Mouse (Mus musculus) brain, embryonic 14.5 days (tissue): ENCODE results near the gene Pla2g4b. TPM values are rescaled to one million over a fixed set of nuclear protein-coding genes. Genes with fewer than 3 reads are reported as not detected.
A peak's percentile ranks its signal among the peaks of the same experiment; 100 is the strongest.

Experiments
- DNase-seq: peaks from one replicate; pipeline ENCODE4 v3.0.0-alpha.2; 2011; ENCODE audit warnings: low read depth
- CTCF ChIP-seq: fragments of 200-500 bp; IDR thresholded peaks from 2 replicates; pipeline ENCODE4 v1.5.1; 2012; ENCODE audit warnings: inconsistent platforms, mild to moderate bottlenecking, moderate library complexity, borderline replicate concordance; ENCODE audit not compliant: insufficient read depth, insufficient read length; ENCODE audit errors: extremely low read depth
- POLR2A ChIP-seq: fragments of 200-500 bp; IDR thresholded peaks from 2 replicates; pipeline ENCODE4 v1.6.1; 2012; ENCODE audit warnings: mild to moderate bottlenecking, inconsistent platforms, borderline replicate concordance; ENCODE audit not compliant: poor library complexity, insufficient read depth, insufficient read length, severe bottlenecking; ENCODE audit errors: extremely low read depth
- polyA plus RNA-seq: library from polyadenylated mRNA; depleted of rRNA; stranded (reverse); fragments of >200 nt; gene quantifications from 2 replicates; pipeline ENCODE4 v1.2.3, GENCODE M21; 2012

Pla2g4b gene
- polyA plus RNA-seq, 1 experiment = 28.7 TPM

DNA sequence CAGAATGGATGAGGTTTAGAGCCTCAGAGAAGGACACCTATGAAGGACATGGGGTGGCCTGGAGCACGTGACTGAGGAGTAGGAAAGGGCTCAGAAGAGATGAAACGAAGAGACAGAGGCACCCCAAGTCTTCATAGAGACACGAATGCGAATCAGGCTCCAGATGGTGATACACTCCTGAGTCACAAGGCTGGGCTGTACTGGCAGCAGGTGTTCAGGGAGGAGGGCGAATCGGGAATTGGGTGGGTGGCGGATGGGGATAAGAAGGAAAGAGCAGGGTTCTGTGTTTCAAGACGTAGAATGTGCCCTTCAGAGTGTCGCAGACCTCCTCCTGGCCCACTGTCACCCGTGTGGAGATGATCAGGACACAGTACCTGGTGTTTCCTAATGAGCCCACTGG is 32.0 kb downstream of the Pla2g4b start:
- TF ChIP-seq POLR2A = no peak
- TF ChIP-seq CTCF = no peak
- no peak for DNase-seq

DNA sequence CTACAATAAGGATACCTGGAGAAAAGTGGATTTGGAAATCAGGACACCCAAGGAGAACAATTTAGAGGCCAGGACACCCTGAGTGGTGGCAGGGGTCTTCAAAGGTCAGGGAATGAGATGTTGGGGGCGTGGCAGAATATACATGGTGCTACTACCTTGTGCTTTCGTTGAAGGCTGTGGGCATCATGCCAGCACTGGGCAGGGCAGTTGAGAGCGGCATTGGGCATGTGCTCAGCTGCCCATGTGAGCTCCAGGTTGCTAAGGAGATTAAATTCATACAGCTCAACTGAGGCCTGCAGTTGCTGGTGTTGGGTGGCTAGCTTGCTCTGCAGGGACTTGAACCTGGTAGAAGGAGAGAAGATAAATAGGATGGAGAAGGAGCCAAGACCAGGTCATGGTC is 33.0 kb downstream of the Pla2g4b start:
- TF ChIP-seq POLR2A (no peak), CTCF (no peak)
- DNase-seq = no peak

DNA sequence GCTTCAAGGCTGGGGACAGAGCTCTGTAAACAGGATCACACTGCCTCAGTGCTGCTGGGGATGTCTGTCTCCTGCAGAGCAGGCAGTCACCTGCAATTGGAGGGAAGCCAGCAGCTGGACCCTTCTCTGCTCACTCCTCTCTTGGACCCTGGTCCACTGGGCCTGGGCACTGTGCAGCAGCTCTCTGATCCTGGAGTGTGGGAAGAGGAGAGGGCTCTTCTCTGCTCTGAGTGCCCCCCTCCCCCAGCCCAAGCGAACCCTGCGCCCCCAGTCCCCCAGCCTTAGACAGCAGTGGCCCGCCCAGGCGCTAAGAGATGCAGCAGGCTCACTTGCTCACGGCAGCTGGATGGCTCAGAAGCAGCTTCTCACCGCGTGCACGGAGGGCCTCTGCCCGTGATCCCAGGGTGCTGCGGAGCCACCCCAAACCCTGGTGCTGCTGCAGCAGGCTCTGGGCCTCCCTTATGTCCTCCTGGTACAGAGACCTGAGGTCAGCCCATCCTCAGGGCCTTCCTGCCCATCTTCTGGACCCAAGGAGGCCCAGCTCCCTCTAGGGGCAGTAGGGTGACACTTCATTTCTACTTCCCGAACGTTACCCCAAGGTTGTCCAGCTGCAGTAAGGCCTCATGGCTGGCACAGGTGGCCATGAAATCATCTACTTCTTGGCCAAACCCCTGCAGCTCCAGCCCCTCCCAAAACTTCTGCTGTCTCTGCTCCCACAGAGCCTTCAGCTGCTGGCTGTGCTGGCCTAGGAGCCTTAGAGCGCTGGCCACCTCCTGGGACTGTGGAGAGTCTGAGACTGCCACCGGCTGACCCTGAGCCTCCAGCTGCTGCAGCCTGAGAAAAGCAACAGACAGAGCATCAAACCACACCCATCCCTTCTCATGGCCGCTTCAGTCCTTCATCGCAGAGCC is 35.6 kb downstream of the Pla2g4b start:
- peak; percentile 56 for DNase-seq
- TF ChIP-seq POLR2A = no peak
- TF ChIP-seq CTCF = peak; percentile 75

DNA sequence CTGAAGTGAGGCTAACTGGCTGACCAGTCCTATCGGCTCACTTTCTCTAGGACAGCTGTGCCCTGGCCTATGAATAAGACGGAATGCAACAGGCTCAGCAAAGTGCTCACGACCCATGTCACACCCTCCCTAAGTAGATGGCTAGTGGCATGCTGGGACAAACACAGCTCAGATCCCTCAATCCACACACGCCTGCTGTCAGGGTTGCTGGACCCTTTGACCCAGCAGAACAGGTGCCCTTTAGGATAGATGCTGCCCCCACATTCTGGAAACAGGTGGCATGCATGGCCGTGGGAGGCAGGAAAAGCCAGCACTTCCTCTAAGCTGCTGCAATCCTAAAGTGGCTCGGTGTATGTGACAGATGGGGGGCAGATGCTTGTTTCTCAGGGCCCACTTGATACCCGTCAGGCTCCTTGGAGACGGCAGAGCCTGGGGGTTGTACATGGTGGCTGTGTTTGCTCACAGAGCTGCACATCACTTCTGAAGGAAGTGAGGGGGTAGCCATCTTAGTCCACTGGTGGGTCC is 36.3 kb downstream of the Pla2g4b start:
- DNase-seq = peak; percentile 25
- TF ChIP-seq CTCF (no peak), POLR2A (no peak)

DNA sequence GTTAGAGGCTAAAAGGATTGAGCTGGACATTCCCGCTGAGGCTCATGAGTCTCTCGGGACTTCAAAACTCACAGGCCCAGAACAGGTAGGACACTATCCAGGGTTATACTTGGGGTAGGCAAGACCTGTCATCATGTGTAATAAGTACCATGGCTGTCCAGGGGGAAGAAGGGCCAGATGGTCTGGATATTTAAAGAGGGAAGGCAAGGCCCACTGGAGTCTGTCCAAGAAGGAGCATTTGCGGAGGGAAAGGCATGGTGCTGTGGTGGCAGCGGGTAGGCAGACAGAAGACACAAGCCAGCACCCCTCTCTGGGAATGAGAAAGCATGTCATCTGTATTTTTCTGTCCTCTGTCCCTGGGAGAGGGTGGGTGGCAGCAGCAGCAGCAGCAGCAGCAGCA is 40.9 kb downstream of the Pla2g4b start:
- no peak for TF ChIP-seq CTCF
- no peak for TF ChIP-seq POLR2A
- DNase-seq = no peak

DNA sequence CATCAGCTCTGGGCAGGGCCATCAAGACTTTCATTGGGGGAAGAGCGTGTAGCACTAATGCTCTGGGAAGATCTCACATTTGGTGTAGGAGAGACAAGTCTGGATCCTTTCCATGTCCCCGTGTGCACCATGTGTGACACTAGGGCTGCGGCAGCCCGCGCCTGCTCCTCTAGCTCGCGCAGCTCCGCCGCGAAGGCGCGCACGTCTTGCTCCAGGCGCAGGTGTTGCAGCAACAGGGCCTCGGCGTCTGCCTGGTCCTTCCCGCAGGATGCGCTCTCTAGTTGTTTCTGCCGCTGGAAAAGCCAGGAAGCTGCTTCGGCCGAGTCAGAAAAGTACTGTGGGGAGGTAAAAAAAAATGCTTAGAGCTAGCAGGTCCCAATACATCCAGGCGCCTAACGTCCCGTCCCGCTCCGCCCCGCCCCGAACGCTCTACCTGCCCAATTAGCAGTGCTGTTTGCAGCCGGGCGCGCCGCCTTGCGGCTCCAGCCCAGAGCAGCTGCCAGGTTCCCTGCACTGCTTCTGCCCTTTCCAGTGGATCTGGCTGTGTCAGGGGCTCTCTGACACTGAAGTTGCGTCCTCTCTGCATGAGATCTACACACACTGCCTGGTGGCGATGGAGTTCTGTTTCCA is 43.0 kb downstream of the Pla2g4b start:
- DNase-seq = peak; percentile 65
- TF ChIP-seq CTCF (peak; percentile 55), POLR2A (no peak)

DNA sequence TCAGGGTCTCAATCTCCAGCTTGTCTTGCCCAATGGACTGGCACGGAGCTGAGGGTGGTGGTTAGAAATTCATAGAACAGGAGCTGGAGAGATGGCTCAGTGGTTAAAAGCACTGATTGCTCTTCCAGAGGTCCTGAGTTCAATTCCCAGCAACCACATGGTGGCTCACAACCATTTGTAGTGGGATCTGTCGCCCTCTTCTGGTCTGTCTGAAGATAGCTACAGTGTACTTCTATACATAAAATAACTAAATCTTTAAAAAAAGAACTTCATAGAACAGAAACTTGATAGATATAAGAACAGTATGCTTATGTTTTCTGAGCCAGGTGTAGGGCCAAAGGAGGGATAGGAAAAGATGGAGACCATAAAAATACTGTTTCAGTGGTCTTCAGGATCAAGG is 49.2 kb downstream of the Pla2g4b start:
- TF ChIP-seq CTCF = no peak
- TF ChIP-seq POLR2A = no peak
- DNase-seq = no peak

DNA sequence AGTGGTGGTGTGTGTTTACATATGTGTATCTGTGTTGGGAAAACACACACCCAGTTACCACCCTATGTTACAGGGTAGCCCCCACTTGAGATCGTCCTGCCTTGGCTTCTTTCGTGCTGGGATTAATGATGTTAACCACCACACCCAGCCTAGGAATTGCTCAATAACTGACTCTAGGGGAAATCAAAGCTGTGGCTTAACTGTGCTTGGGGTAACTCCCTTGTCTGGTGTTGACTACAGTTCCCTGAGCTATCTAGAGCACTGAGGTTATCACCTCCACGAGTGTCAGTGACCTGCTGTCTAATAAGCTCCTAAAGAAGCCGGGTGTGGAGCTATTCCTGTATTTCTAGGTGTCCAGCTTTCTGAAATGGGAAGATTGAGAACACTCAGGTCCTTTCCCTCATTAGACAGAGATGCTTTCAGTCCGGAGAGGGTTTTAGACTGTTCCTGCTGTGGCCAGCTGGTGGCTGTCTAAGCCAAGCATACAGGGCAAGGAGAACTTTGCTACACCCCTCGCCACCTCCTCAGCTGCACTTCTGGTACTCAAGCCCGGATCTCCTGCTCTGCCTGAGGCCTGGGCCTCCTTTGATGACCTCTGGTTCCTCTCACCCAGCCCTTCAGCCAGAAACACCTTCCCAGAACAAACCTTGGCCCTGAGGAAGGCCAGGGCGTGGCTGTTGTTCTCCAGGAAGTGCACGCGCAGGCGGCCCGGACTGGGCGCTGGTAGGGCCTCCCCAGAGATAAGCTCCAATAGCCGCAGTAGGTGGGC is 51.6 kb downstream of the Pla2g4b start:
- DNase-seq = no peak
- peak; percentile 39; the same call in 1 of the 2 replicates for TF ChIP-seq CTCF
- TF ChIP-seq POLR2A = no peak

DNA sequence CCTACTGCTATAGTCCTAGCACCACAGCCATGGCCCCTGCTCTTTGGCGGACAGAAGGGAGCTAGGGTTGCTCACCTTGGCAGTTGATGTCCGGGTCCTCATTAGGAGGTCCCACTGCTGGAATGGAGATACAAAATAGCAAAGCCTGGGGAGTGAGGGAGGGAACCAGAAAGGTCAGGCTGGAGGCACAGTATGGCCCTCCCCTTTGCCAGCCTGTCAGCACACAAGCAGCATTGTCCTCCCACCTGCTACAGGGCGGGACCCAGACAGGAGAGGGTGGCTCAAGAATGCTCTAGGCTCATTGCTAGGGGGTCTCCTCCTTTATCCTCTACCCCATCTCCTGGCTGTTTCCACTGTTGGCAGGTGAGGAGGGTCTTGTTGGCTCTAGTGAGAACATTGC is 52.8 kb downstream of the Pla2g4b start:
- TF ChIP-seq CTCF (no peak), POLR2A (no peak)
- no peak for DNase-seq

DNA sequence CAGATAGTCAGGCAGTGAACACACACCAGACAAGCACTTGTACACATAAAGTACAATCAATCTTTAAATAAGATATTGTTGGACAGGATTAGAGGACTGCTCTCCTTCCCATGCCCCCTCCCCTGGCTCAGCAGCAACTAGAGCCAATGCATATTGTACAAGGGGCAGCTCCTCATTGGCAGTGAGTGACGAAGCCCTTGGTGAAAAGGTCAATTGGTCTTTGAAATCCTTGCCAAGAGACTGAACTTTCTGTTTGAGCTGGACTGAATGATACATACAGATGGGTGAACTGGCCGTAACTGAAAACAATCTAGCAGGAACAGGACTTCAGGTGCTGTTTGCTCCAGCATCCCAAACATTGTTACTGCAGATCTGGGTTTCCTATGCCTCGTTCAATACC is 54.2 kb downstream of the Pla2g4b start:
- no peak for TF ChIP-seq CTCF
- TF ChIP-seq POLR2A = no peak

DNA sequence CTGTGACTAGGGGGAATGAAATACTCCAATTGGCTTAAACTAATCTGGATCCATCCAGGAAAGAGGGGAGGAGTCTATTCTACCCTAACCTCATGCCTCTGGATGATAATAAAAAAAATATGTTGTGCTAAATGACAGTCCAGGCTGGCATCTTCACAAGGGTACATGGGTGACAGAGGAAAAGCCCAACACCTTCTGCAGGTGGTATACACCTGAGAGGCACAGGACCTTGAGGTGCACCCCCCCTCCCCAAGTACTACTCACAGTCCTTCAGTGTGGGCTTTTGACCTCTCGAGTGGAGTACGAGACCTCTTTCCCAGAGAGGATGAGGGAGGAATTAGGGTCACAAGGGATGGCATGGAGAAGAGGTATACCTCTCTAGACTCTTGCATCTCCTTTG is 54.7 kb downstream of the Pla2g4b start:
- TF ChIP-seq CTCF (no peak), POLR2A (no peak)
- no peak for DNase-seq

More for the DNA sequence above, 54.2 kb downstream of the Pla2g4b start:
- no peak for DNase-seq
